Mouse (Mus musculus) megakaryocyte, embryonic 14.5 days (primary cell): ENCODE measurements around the gene Gli2. TPM values are rescaled to one million over a fixed set of nuclear protein-coding genes. Genes with fewer than 3 reads are reported as not detected.

Experiments
- H3K27me3 ChIP-seq: replicated peaks from 2 replicates; pipeline ENCODE3; 2012; ENCODE audit warnings: inconsistent platforms
- H3K36me3 ChIP-seq: replicated peaks from 2 replicates; pipeline ENCODE3; 2012; ENCODE audit warnings: low read length, inconsistent platforms, mixed read lengths
- H3K4me1 ChIP-seq: 2 replicates; pipeline ENCODE4 v1.6.1; 2012; ENCODE audit warnings: inconsistent platforms
- H3K4me3 ChIP-seq: replicated peaks from 2 replicates; pipeline ENCODE3; 2012; ENCODE audit warnings: moderate library complexity, mild to moderate bottlenecking, inconsistent platforms
- H3K9me3 ChIP-seq: 2 replicates; pipeline ENCODE4 v1.6.1; 2012; ENCODE audit warnings: inconsistent platforms
- FLI1 ChIP-seq: IDR thresholded peaks from 2 replicates; pipeline ENCODE4 v1.6.1; 2012; ENCODE audit warnings: low read length, inconsistent platforms, mixed read lengths
- GATA1 ChIP-seq: IDR thresholded peaks from 3 replicates; pipeline ENCODE4 v1.6.1; 2012; ENCODE audit warnings: mixed read lengths, low read length, inconsistent platforms, borderline replicate concordance
- polyA plus RNA-seq: library from polyadenylated mRNA; stranded (reverse); fragments of >175 nt; gene quantifications from 2 replicates; pipeline ENCODE4 v1.2.3, GENCODE M21; 2012; ENCODE audit warnings: low replicate concordance; ENCODE audit not compliant: insufficient read depth

Gene Gli2
- polyA plus RNA-seq, 1 experiment = not detected

- TF ChIP-seq FLI1 (no peak), GATA1 (no peak)
- Histone ChIP-seq H3K9me3 (0 out of 2 replicates have a peak, but pooled peaks cover 3% of the 10 kb centered on the region), H3K4me1 (peaks cover 8% of the 10 kb centered on the region), H3K36me3 (no peaks in the 10 kb centered on the region), H3K4me3 (no peak overlapping the region), H3K27me3 (no peaks in the 10 kb centered on the region)
These were observed 18.1 kb downstream of the Gli2 start for GRCm38 (mm10) chr1:119035301-119035700.

GRCm38 (mm10) chr1:119034163-119034705 lies 19.2 kb downstream of the Gli2 start:
- H3K9me3 ChIP-seq = 0 out of 2 replicates have a peak, but pooled peaks cover 3% of the 10 kb centered on the region

GRCm38 (mm10) chr1:119033450-119034162 lies 19.8 kb downstream of the Gli2 start:
- H3K9me3 ChIP-seq = 0 out of 2 replicates have a peak, but pooled peaks cover 3% of the 10 kb centered on the region
- TF ChIP-seq FLI1 (no peak), GATA1 (no peak)
- no peaks in the 10 kb centered on the region for H3K27me3 ChIP-seq
- no peaks in the 10 kb centered on the region for H3K36me3 ChIP-seq
- peaks cover 8% of the 10 kb centered on the region for H3K4me1 ChIP-seq
- no peak overlapping the region for H3K4me3 ChIP-seq

More at GRCm38 (mm10) chr1:119034163-119034705, 19.2 kb downstream of the Gli2 start:
- Histone ChIP-seq H3K4me3 (no peak overlapping the region), H3K36me3 (no peaks in the 10 kb centered on the region), H3K4me1 (peaks cover 8% of the 10 kb centered on the region), H3K27me3 (no peaks in the 10 kb centered on the region)
- no peak for TF ChIP-seq GATA1
- no peak for TF ChIP-seq FLI1

- Histone ChIP-seq H3K4me3 (no peak overlapping the region), H3K36me3 (no peaks in the 10 kb centered on the region), H3K27me3 (no peaks in the 10 kb centered on the region), H3K4me1 (peaks cover 8% of the 10 kb centered on the region), H3K9me3 (0 out of 2 replicates have a peak, but pooled peaks cover 12% of the 10 kb centered on the region)
- TF ChIP-seq GATA1 (no peak), FLI1 (no peak)
These were observed 22.2 kb downstream of the Gli2 start for GRCm38 (mm10) chr1:119031185-119031584.

- TF ChIP-seq GATA1 = no peak
- TF ChIP-seq FLI1 = no peak
- H3K9me3 ChIP-seq = peaks cover 25% of the 10 kb centered on the region; the same call in 1 of the 2 replicates
These were observed 27.6 kb downstream of the Gli2 start for GRCm38 (mm10) chr1:119025647-119026358.

GRCm38 (mm10) chr1:119022311-119022710 lies 31.1 kb downstream of the Gli2 start:
- Histone ChIP-seq H3K4me3 (no peak overlapping the region), H3K27me3 (no peaks in the 10 kb centered on the region), H3K9me3 (peaks cover 27% of the 10 kb centered on the region; the same call in 1 of the 2 replicates)

More at GRCm38 (mm10) chr1:119025647-119026358, 27.6 kb downstream of the Gli2 start:
- H3K4me3 ChIP-seq = no peak overlapping the region
- no peaks in the 10 kb centered on the region for H3K4me1 ChIP-seq
- no peaks in the 10 kb centered on the region for H3K36me3 ChIP-seq
- H3K27me3 ChIP-seq = no peaks in the 10 kb centered on the region

GRCm38 (mm10) chr1:119020092-119020491 lies 33.3 kb downstream of the Gli2 start:
- Histone ChIP-seq H3K36me3 (no peaks in the 10 kb centered on the region), H3K4me3 (no peak overlapping the region), H3K9me3 (peaks cover 26% of the 10 kb centered on the region; the same call in 1 of the 2 replicates), H3K4me1 (no peaks in the 10 kb centered on the region), H3K27me3 (no peaks in the 10 kb centered on the region)
- TF ChIP-seq FLI1 (no peak), GATA1 (no peak)

More at GRCm38 (mm10) chr1:119022311-119022710, 31.1 kb downstream of the Gli2 start:
- no peaks in the 10 kb centered on the region for H3K36me3 ChIP-seq
- no peaks in the 10 kb centered on the region for H3K4me1 ChIP-seq
- TF ChIP-seq FLI1 = no peak
- TF ChIP-seq GATA1 = no peak

- Histone ChIP-seq H3K36me3 (no peaks in the 10 kb centered on the region), H3K27me3 (no peaks in the 10 kb centered on the region), H3K4me3 (no peak overlapping the region), H3K9me3 (peaks cover 26% of the 10 kb centered on the region; the same call in 1 of the 2 replicates), H3K4me1 (no peaks in the 10 kb centered on the region)
- TF ChIP-seq GATA1 (no peak), FLI1 (no peak)
These were observed 34.4 kb downstream of the Gli2 start for GRCm38 (mm10) chr1:119019056-119019455.

- H3K4me1 ChIP-seq = no peaks in the 10 kb centered on the region
- H3K36me3 ChIP-seq = no peaks in the 10 kb centered on the region
- peaks cover 18% of the 10 kb centered on the region; the same call in 1 of the 2 replicates for H3K9me3 ChIP-seq
- no peak overlapping the region for H3K4me3 ChIP-seq
- no peak for TF ChIP-seq GATA1
- no peak for TF ChIP-seq FLI1
- no peaks in the 10 kb centered on the region for H3K27me3 ChIP-seq
These were observed 36.6 kb downstream of the Gli2 start for GRCm38 (mm10) chr1:119016866-119017265.
